Mouse (Mus musculus) intestine, postnatal 0 days (tissue): ENCODE measurements at regions not wholly inside any gene's neighbourhood (a gene's known extent, or its start where the extent isn't known, plus 50 kb on each side); places are given as distances from the start of the nearest gene placed in this dataset.
"Not testable (repeated sequence)": the region's sequence is repeated elsewhere in the genome, so short reads cannot be mapped to it uniquely, and the experiment has no call there.

ENCODE experiments used
- ATAC-seq: fragments of 200-750 bp; cut with Nextera tagmentation; 2 replicates; pipeline ENCODE4 v1.8.0; 2017; ENCODE audit warnings: mild to moderate bottlenecking, moderate TSS enrichment, moderate library complexity
- H3K27ac ChIP-seq: fragments of 300-500 bp; sonication (generic); 2 replicates; pipeline ENCODE4 v1.5.1; 2014; ENCODE audit warnings: mild to moderate bottlenecking, low read depth, low read length, moderate library complexity
- H3K27me3 ChIP-seq: fragments of 300-500 bp; sonication (generic); replicated peaks from 2 replicates; pipeline ENCODE4 v1.6.1; 2014; ENCODE audit warnings: low read length, mixed read lengths; ENCODE audit not compliant: control insufficient read depth, insufficient read depth
- H3K36me3 ChIP-seq: fragments of 300-500 bp; sonication (generic); 2 replicates; pipeline ENCODE4 v1.6.1; 2014; ENCODE audit warnings: mild to moderate bottlenecking, moderate library complexity; ENCODE audit not compliant: control insufficient read depth, insufficient read depth
- H3K4me1 ChIP-seq: fragments of 300-500 bp; sonication (generic); replicated peaks from 2 replicates; pipeline ENCODE4 v1.6.1; 2014; ENCODE audit warnings: antibody characterized with exemption, low read length, mixed read lengths; ENCODE audit not compliant: control insufficient read depth, insufficient read depth
- H3K4me2 ChIP-seq: fragments of 300-500 bp; sonication (generic); replicated peaks from 2 replicates; pipeline ENCODE4 v1.6.1; 2014; ENCODE audit warnings: low read depth, mild to moderate bottlenecking, moderate library complexity
- H3K4me3 ChIP-seq: fragments of 300-500 bp; sonication (generic); 2 replicates; pipeline ENCODE4 v1.5.1; 2014; ENCODE audit warnings: low read depth, low read length
- H3K9ac ChIP-seq: fragments of 300-500 bp; sonication (generic); 2 replicates; pipeline ENCODE4 v1.6.1; 2014; ENCODE audit warnings: mild to moderate bottlenecking, low read depth, low read length
- H3K9me3 ChIP-seq: fragments of 300-500 bp; sonication (generic); 2 replicates; pipeline ENCODE4 v1.6.1; 2016; ENCODE audit warnings: mixed run types; ENCODE audit not compliant: control insufficient read depth
- CTCF ChIP-seq: sonication (generic); IDR thresholded peaks from 2 replicates; pipeline ENCODE4 v1.5.1; 2016; ENCODE audit warnings: low read depth, mild to moderate bottlenecking, control low read depth, antibody characterized with exemption, moderate library complexity
- WGBS: fragments of 180-500 bp; shearing (Covaris S2); extraction: QIAGEN DNeasy Blood & Tissue Kit; methylation state at CpG from one replicate; pipeline ENCODE4 v1.1.7; 2014; 5-methylcytosine and 5-hydroxymethylcytosine counted together

GRCm38 (mm10) chr3:137281052-137281451 lies 59.8 kb upstream of the Emcn start:
- 80% methylated on average over 7 of the region's 7 CpGs for WGBS
- no peak overlapping the region for H3K4me3 ChIP-seq
- H3K27ac ChIP-seq, result no peak overlapping the region
- no peaks in the 10 kb centered on the region for H3K27me3 ChIP-seq
- no peaks in the 10 kb centered on the region for H3K9me3 ChIP-seq
- H3K4me2 ChIP-seq, result no peak overlapping the region
- no peak overlapping the region for H3K9ac ChIP-seq
- no peaks in the 10 kb centered on the region for H3K4me1 ChIP-seq
- TF ChIP-seq CTCF, result no peak
- no peaks in the 10 kb centered on the region for H3K36me3 ChIP-seq
- ATAC-seq, result no peak

GRCm38 (mm10) chr3:137287558-137287957 lies 53.3 kb upstream of the Emcn start:
- not testable (repeated sequence) for H3K9ac ChIP-seq, H3K36me3 ChIP-seq, H3K4me3 ChIP-seq, H3K4me1 ChIP-seq, ATAC-seq, H3K9me3 ChIP-seq, H3K4me2 ChIP-seq, H3K27me3 ChIP-seq, H3K27ac ChIP-seq
- WGBS, result 94% methylated on average over 11 of the region's 11 CpGs

- Histone ChIP-seq H3K4me2 (no peak overlapping the region), H3K4me1 (no peaks in the 10 kb centered on the region), H3K4me3 (no peak overlapping the region), H3K27me3 (no peaks in the 10 kb centered on the region), H3K36me3 (no peaks in the 10 kb centered on the region), H3K9ac (no peak overlapping the region), H3K27ac (no peak overlapping the region), H3K9me3 (no peaks in the 10 kb centered on the region)
- no peak for TF ChIP-seq CTCF
- ATAC-seq, result no peak
- WGBS, result 84% methylated on average over 7 of the region's 7 CpGs
These were observed 52.4 kb upstream of the Emcn start for GRCm38 (mm10) chr3:137288301-137288942.

- H3K36me3 ChIP-seq, result no peaks in the 10 kb centered on the region
- no peak overlapping the region for H3K9ac ChIP-seq
- no peak overlapping the region for H3K4me2 ChIP-seq
- no peak overlapping the region for H3K27ac ChIP-seq
- H3K4me3 ChIP-seq, result no peak overlapping the region
- WGBS, result 85% methylated on average over 2 of the region's 2 CpGs
- no peaks in the 10 kb centered on the region for H3K4me1 ChIP-seq
- ATAC-seq, result no peak
- H3K27me3 ChIP-seq, result no peaks in the 10 kb centered on the region
- H3K9me3 ChIP-seq, result no peaks in the 10 kb centered on the region
- no peak for TF ChIP-seq CTCF
These were observed 51.8 kb upstream of the Emcn start for GRCm38 (mm10) chr3:137288943-137289682.

- no peak for TF ChIP-seq CTCF
- WGBS, result 63% methylated on average over 3 of the region's 3 CpGs
- ATAC-seq, result no peak
- H3K36me3 ChIP-seq, result no peaks in the 10 kb centered on the region
- H3K4me2 ChIP-seq, result no peak overlapping the region
- no peaks in the 10 kb centered on the region for H3K9me3 ChIP-seq
- no peak overlapping the region for H3K4me3 ChIP-seq
- H3K9ac ChIP-seq, result no peak overlapping the region
- H3K4me1 ChIP-seq, result no peaks in the 10 kb centered on the region
- H3K27ac ChIP-seq, result no peak overlapping the region
- no peaks in the 10 kb centered on the region for H3K27me3 ChIP-seq
These were observed 51.2 kb upstream of the Emcn start for GRCm38 (mm10) chr3:137289683-137289984.
